Mouse (Mus musculus): ENCODE results near the gene Grwd1.

Gene Grwd1

DNA sequence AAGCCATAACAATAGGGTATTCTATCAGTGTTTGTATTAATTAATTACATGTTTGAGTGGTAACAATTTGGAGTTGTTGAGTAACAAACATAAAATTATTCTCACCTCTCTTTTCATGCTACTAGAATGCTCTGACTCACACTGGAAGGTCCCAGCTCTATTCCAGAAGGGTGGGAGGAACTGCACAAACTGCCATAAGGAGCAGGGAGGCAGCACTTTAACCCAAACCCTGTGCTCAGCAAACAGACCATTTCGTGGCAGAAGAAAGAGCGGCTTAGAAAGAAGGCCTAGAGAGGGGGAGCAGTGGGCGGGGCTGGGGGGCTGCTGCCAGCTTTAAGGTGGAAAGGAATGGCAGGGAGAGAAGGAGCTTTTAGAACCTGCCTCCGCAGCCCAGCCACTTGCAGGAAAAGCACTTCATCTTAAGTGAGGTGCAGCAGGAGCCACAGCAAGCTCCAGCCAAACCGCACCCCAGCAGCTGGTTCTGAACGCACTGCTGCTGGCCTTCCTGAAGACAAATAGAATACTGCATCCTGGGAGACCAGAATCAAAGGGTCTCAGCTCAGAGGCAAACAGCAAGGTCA lies 17.8 kb upstream of the Grwd1 start:
- ATAC-seq (ENCODE audit: insufficient number of reproducible peaks, low FRiP score, low TSS enrichment) = no peak

DNA sequence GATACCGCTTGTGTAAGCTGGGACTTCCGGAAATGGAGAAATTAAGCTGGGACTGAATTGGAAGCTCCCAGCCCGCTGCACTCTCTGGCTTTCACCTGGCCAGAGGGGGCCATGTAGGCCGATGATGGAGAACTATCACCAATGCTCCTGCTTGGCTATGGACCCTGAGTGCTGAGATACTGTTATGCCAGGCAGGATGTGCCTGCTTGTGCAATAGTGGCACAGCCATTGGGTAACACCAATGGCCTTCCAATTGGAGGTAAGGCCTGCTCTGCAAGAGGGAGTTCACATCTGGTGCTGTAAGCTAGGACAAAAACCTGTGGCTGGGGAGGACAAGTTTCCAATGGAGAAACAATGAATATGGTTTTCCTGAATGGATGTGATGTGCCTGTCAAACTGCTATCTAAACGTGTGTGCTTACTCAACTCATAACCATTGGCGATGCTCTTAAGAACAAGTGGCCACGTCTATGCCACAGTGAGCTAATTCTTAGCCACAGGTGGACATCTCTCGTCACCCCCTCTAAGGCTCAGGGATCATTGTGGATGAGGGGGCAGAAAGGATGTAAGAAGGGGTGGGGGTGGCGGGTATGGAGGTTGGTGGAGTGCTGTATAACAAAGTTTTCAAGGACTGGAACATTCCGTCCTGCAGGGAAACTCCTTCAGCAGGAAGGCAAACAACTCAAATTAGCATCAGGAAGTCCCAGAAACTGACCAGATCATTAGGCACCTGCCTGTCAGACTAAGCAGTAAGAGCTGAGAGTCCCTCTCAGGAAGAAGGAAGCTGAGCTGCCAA lies 12.4 kb upstream of the Grwd1 start:
- ATAC-seq (ENCODE audit: insufficient number of reproducible peaks, low FRiP score, low TSS enrichment) = no peak

DNA sequence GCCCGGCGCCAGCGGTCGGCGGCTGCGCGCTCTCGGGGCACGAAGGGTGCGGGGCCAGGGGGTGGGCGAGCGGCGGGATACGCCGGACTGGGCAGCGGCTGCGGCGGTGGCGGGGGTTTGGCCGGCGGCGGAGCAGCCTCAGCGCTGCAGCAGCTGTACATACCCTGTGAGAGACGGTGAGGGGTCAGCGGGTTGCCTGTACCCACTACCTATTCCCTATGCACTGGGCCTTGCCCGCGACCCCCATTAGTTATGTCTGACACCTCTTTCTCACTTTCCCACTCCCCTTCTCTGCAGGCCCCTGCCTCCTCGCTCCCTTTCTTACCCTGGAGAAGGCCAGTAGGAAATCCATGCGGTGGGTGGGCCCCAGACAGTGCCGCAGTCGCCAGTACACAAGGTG lies 3.2 kb upstream of the Grwd1 start:
- no peak for ATAC-seq (ENCODE audit: insufficient number of reproducible peaks, low FRiP score, low TSS enrichment)

DNA sequence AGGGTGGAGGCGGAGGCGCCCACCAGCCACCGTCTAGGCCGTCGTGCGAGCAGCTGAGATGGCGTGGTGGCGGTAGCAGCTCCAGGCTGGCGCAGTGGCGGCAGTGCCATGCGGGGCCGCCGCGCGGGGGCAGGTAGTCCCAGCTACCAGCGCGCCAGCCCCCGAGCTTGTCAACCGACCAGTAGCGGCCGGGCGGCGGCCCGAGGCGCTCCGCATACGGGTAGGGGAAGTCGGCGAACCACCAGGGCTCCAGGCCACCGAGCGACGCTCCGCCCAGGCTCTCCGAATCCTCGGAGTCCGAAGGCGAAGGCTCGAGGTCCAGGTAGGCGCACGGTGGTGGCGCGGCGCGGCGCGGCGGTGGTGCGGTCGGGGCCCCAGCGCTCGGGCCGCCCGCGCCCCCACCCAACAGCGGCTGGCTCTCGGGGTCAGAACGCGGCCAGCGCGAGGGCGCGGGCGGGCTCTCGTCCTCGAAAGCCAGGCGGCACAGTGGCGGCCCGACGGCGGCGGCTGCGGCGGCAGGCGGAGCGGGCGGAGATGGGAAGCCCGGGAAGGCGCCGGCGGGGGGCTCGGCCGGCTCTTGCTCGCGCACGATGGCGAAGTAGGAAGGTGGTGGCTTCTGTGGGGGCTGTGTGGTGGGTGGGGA lies 2.5 kb upstream of the Grwd1 start:
- ATAC-seq (ENCODE audit: insufficient number of reproducible peaks, low FRiP score, low TSS enrichment) = no peak

DNA sequence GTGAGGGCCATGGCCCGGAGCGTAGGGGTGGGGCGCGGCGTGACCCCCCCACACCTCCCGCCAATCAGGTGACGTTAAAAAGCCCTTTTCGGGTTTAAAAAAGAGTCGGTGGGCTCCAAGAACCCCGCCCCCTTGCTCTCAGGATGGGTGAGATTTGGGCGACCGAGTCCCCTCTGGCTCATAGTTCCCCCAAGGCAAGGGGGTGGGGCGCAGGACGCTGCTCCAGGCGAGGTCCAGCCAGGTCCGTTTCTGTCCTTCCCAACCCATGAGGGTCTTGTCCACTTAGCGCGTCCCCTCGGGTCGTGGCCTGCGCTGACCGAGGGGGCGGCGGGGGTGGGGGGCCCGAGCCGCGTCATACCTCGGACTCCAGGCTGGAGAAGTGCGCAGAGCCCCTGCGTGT lies 1.7 kb upstream of the Grwd1 start:
- no peak for ATAC-seq (ENCODE audit: insufficient number of reproducible peaks, low FRiP score, low TSS enrichment)

DNA sequence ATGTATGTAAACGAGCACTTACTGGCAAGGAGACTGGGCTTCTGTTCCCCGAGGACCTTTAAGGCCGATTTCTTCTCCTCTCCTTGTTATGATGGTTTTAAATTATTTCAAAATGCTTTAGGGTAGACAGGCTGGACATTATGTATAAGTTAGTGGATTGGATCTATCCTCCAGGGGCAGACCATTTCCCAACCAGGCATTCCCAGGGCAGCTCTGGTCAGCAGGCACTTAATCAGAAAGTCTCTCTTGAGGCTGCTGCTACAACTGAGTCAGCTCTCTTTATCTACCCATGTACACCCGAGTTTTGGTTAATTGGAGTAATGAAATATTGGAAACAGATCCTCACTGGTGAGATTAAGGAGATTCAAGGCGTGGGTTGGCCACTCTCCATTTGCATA lies 383 bp upstream of the Grwd1 start:
- ATAC-seq (ENCODE audit: insufficient number of reproducible peaks, low FRiP score, low TSS enrichment) = no peak

DNA sequence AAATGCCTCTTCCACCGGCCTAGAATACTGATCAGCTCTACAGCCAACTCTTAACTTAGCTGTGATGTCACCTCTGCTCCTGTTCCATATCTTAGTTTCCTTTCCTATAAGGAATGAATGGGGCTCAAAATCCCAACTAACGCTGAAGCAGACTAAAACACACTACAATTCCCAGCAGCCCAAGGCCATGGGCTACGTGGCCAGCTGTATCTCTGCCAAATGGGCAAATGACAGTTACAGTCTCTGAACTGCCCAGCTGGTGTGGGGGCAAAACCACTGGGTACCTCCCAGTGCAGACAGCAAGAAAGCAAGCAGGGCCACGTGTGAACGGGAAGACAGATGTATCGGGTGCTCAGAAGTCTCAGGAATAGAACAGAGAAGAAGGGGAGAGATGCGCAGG lies 4.1 kb downstream of the Grwd1 start:
- no peak for ATAC-seq (ENCODE audit: insufficient number of reproducible peaks, low FRiP score, low TSS enrichment)

DNA sequence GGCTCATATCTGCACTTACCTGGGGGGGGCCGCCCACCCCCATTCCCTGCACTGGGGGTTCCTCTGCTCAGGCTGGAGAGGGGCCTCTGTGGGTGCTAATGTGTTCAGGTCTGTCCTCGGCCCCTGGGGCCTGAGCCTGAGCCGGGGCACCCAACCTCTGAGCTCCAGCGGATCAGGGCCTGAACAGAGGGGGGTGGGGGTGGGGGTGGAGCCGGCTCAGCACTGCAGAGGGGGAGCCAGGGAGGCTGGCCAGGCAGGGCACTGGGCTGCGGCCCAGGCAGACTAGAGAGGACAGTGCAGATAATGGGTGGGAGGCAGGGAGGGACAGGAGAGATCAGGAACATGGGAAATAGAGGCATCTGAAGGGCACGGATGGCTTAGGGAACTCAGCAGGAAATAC lies 6.1 kb downstream of the Grwd1 start, which contains the start of gene Kcnj14:
Kcnj14 (minus strand) TSS at position 185 of the 400 bp plus-strand sequence.
- ATAC-seq (ENCODE audit: insufficient number of reproducible peaks, low FRiP score, low TSS enrichment) = no peak

DNA sequence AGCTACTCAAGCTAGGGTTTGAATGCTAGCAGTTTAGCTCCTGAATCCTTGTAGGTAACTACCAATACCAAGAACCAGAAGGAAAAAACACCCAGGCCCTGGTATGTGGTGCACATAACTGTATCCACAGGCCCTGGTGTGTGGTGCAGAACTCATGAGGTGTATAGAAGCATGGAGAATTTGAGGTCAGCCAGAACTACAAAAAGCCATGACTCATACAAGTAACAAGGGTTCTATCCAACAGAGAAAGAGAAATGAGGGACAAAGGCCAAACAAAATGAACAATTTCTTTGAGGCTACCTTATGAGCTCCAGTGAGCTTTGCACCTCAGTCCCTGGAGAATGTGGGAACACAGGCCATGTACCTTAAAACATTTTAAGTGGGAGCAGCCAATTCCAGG lies 9.8 kb downstream of the Grwd1 start:
- ATAC-seq (ENCODE audit: insufficient number of reproducible peaks, low FRiP score, low TSS enrichment) = no peak

DNA sequence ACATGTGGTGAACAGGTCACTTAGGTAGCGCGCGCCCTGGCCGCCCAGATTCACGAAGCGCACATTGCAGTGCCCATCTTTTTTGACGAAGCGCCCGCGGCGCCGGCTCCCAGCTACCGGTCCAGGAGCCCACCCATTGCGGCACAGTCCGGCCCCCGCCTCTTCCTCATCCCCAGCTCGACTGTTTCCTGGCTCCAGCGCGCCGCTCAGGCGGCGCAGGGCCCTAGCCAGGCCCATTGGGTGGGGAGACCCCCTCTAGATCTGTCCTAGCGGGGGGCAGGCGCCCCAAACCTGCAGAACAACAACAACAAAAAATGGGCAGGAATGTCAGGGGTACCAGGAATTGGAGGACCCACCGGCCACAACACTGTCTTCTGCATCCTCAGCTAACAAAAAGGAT lies 10.9 kb downstream of the Grwd1 start:
- no peak for ATAC-seq (ENCODE audit: insufficient number of reproducible peaks, low FRiP score, low TSS enrichment)

DNA sequence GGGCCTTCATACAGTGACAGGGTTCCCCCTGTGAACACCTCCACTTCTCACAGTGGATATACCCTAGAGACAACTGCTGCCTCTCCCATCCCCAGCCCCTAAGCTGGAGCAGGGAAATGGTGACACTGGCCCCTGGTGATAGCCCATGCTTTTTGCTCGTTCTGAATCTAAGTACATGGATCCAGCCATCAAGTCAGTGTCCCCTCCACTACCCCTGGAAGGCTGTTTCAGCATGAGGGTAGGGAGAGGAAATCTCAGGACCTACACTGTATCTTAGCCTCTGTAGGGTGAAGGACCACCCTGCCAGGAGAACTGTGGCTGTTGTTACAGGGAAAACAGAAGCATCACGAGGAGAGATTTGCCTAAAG lies 14.8 kb downstream of the Grwd1 start:
- no peak for ATAC-seq (ENCODE audit: insufficient number of reproducible peaks, low FRiP score, low TSS enrichment)

DNA sequence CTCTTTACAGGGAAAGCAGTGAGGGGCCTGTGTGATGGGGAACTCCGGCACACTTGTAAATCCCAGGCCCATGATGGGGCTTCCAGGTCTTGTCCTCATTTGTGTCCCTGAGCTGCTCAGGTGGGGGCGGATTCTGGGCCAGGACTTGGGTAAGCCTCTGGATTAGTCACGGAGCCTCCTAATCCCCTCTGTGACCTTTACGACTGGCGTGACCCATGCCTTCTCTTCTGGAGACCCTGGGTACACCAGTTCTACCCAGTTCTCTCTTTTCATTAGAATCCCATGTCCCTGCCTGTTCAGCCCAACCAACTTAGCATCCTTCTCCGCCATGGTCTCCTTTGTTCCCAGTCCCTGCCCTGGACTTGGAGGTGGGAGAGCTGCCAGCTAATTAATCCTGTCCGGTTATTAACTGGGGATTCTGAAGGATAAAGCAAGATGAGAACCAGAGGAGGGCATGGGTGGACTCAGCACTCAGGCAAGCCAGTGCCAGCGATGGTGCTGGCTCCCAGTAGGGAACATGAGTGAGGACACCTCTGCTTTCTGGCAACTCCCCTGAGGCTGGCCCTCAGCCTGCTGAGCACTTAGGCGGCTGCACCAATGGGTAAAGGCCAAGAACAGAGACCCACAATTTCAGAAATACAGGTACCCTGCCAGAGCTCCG lies 15.3 kb downstream of the Grwd1 start:
- no peak for ATAC-seq (ENCODE audit: insufficient number of reproducible peaks, low FRiP score, low TSS enrichment)

DNA sequence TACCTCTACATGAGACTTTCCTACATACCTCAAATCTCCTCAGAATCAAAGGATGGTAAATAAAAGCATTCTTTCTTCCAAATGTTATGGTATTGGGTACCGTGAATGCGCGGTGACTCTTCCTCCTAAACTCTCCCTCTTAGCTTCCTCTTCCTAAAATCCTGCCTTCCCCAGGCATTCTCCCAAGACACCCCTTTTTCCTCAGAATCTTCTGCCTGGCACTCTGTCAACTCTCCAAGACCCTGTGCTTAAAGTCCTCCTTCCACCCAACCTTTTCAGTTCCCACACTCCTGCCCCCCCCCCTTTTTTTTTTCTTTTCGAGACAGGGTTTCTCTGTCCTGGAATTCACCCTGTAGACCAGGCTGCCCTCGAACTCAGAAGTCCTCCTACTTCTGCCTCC lies 15.9 kb downstream of the Grwd1 start:
- no peak for ATAC-seq (ENCODE audit: insufficient number of reproducible peaks, low FRiP score, low TSS enrichment)

DNA sequence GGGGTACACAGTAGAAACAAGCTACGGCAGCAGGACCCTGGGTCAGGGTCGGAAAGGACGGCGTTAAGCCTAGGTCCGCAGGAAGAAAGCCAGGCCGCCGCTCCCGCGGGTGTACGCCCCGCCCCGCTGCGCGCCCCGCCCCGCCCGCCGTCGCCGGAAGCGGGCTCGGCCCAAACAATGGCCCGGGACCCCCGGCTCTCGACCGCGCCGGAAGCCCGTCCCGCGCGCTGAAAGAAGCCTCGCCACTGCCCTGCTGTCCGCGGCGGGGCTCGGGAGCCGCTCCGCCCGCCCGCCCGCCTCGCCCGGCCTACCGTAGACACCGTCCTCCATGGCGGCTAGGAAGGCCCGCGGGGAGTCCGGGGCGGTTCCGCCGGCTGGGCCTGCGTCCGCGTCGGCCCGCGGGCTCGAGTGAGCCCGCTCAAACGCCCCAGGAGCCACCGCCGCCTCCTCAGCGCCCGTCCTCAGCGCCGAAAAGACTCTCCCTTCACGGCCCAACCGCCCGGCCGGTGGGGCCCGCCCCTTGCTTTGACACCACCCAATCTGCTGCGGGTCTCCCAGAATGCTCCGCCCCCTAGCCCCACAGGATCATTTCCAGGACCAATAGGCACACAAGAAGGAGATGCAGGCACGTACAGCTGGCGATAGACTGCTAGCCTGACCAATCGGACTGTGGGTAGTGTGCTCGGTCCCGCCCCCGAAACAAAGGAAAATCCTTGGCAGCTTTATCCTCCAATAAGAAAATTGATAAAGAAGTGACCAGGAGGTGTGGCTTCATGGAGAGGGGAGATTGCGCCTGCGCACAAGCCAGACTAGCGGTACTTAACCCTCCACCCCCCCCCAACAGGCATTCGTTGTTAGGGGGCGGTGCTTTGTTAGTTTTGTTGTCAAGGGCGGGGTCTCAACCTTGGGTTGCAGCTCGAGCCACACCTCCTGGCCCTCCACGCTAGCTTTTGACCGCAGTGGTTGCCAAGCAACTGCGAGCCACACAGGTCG lies 16.7 kb downstream of the Grwd1 start, which contains the start of gene Cyth2:
Cyth2 (minus strand) TSS at position 795 of the 993 bp plus-strand sequence.
- peak; percentile 96 for ATAC-seq (ENCODE audit: insufficient number of reproducible peaks, low FRiP score, low TSS enrichment)

DNA sequence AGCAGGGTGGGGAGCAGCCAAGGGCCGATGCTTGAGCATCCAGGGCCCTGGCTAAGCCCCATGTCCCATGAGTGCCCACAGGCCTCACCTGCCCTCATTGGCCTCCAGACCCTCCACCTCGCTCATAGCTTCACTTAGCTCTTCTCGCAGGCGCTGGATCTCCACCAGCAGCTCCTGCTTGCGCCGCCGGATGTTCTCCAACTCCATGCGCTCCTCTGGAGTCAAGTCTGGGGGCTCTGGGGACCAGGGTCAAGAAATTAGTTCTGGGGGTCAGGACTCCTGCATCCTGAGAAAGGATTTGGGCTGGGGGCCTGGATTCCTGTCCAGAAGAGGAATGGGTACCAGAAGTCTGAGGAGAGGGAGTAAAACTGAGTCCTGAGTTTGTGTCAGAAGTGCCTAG lies 17.8 kb downstream of the Grwd1 start:
- no peak for ATAC-seq (ENCODE audit: insufficient number of reproducible peaks, low FRiP score, low TSS enrichment)

DNA sequence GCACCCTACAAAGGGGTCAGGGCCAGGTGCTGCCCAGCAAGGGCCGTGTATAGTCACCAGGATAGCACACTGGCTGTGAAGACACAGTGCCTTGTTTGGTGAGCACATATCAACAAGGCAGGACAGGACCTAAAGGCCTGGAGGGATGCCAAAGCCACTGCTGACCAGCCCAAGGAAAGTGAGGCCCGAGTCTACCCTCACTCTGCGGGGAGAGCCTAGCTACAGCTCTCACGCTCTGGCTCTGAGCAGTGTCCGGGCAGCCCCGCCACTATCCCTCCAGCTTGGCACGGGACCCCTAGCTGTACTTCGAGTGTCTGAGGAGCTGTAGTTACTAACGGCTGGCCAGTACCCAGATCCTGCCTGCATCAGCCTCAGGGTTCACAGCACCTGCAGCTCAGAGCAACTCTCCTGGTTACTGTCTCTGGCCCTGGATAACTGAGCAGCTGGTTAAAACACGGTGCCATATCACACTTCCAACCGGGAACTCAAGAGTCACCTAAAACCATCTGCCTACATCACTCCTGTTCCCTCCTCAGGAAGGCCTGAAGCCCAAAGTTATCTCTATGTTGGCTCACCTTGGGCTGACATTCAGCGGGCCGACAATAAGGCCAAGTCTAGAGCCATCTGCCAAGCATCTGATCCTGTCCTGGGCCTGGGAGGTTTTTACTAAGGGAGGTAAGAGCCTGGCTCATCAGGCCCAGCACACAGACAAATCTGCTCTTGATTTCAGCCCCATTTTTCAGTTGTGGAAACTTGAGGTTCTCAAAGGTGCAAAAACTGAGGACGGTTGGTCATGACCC lies 21.3 kb downstream of the Grwd1 start:
- ATAC-seq (ENCODE audit: insufficient number of reproducible peaks, low FRiP score, low TSS enrichment) = no peak

DNA sequence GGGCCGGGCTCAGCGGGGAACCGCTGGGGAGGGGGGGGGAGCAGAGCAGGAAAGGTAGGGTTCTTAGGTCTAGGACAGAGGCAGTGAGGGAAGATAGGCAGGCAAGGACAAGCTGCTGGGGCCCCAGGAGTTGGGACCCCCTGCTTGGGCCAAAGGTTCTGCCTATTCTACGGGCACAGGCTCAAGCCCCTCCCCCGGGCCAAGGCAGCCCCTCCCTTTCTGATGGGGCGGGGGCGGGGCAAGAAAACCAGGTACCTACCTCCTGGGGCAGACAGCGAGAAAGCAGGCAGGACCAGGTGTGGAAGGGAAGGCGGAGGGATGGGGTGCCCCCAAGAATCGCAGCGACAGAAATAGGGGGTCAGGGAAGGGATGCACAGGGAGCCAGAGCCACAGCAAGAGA lies 22.3 kb downstream of the Grwd1 start:
- ATAC-seq (ENCODE audit: insufficient number of reproducible peaks, low FRiP score, low TSS enrichment) = no peak

DNA sequence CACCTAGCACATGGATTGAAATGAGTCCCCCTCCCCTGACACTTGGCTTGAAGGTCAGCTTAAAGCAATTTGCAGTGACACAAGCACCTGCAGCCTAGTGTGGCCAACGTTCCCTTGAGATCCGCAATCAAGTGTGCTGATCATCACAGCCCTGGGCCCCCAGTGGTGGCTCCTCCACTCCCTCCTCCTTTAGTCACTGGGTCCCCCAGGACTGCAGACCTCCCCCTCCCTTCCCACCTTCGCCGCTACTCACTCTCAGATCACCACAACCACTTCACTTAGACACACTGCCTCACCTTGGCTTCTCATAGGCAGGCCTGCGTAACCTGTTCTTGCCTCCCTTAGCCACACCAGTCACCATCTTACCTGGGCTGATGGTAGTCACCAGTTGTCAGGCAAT lies 24.8 kb downstream of the Grwd1 start:
- ATAC-seq (ENCODE audit: insufficient number of reproducible peaks, low FRiP score, low TSS enrichment) = no peak

DNA sequence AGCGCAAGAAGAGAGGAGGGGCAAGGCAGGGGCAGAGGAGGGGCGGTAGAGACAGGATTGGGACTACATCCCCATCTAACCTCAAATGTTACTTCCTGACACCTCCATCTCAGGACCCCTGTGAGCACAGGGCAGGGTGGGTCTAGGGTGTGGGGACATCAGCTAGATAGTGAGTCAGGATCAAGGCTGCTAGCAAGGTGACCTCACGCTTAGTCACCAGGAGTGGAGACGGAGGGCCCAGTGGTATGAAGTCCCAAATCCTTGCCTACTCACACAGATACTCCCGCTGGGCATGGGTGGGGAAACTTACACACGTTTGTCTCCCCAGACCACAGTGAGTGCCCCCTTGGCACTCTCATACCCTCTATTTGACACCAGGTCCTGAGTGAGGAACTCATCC lies 28.2 kb downstream of the Grwd1 start:
- no peak for ATAC-seq (ENCODE audit: insufficient number of reproducible peaks, low FRiP score, low TSS enrichment)
